In genomic region chr4:123427900-123428684, GRCm38 (mm10) we compare ENCODE assay signal across 15 mouse cellular contexts.
DNase-seq lines count a peak whose midpoint lies in the region; ATAC-seq and TF ChIP-seq lines count a peak whose summit lies in the region.
"Had no signal": no experiment of that assay in that cellular context is flagged by ENCODE, and none has a peak within 500 bp of the region (broad histone marks: within the 10 kb centered on the region; RNA-seq: fewer than 3 reads in every experiment).

No protein-coding gene starts in this region.

- 40% methylated on average over 5 of the region's 5 CpGs for WGBS in heart, embryonic 16.5 days
- 93% methylated on average over 5 of the region's 5 CpGs for WGBS in limb, embryonic 12.5 days
- WGBS in limb, embryonic 10.5 days = 92% methylated on average over 5 of the region's 5 CpGs

- no peak for ATAC-seq in heart, embryonic 16.5 days (replicated peaks; ENCODE audit: extremely low read depth, insufficient read depth, low FRiP score)
- no peak for ATAC-seq in limb, embryonic 12.5 days (ENCODE audit: insufficient number of reproducible peaks, insufficient read depth, low FRiP score, low TSS enrichment, low read depth)

- TF ChIP-seq POLR2A in embryonic fibroblast, embryonic 13.5 days (IDR thresholded peaks at IDR 0.05; ENCODE audit: low read depth, low read length) = no peak

- no peak overlapping the region for H3K9ac ChIP-seq in heart, embryonic 16.5 days (ENCODE audit: low read length)
- H3K9ac ChIP-seq in limb, embryonic 12.5 days (replicated peaks) = no peak overlapping the region
- H3K9ac ChIP-seq: hindbrain, embryonic 15.5 days had no signal

- intact Hi-C loops in heart, postnatal 14 days (cut with DNase I) = loop anchor here (2.0 kb wide), 1 partner anchor 15 kb away; no protein-coding TSS in a partner anchor

- no peak overlapping the region for H3K4me3 ChIP-seq in heart, embryonic 16.5 days (ENCODE audit: low read length)
- H3K4me3 ChIP-seq in limb, embryonic 12.5 days (replicated peaks) = no peak overlapping the region
- no peak overlapping the region for H3K4me3 ChIP-seq in limb, embryonic 10.5 days
- H3K4me3 ChIP-seq in embryonic fibroblast, embryonic 13.5 days (ENCODE audit: insufficient read depth, low read length) = no peak overlapping the region
- H3K4me3 ChIP-seq: hindbrain, embryonic 15.5 days had no signal

- peaks cover 51% of the 10 kb centered on the region for H3K4me1 ChIP-seq in heart, embryonic 16.5 days (ENCODE audit: control insufficient read depth, insufficient read depth, low read length)
- H3K4me1 ChIP-seq in limb, embryonic 12.5 days (replicated peaks) = no peaks in the 10 kb centered on the region
- 0 out of 2 replicates have a peak, but pooled peaks cover 3% of the 10 kb centered on the region for H3K4me1 ChIP-seq in limb, embryonic 10.5 days
- peaks cover 19% of the 10 kb centered on the region for H3K4me1 ChIP-seq in embryonic fibroblast, embryonic 13.5 days (ENCODE audit: control insufficient read depth, insufficient read depth, low read length)

- no peak for DNase-seq in heart, postnatal 14 days
- no peak for DNase-seq in limb, embryonic 10.5 days (ENCODE audit: low spot score)
- DNase-seq in NIH3T3 (ENCODE audit: low read depth) = peak; percentile 70
- DNase-seq in spleen, adult 12 weeks (ENCODE audit: low spot score) = no peak
- DNase-seq: adrenal gland, adult 8-10 months; cerebellum, adult 8-10 months; embryo, embryonic 11 days; gastrocnemius, postnatal 14 days; kidney, postnatal 25 days; thymus, postnatal 14 days had no signal

- H3K27me3 ChIP-seq in heart, embryonic 16.5 days (ENCODE audit: control insufficient read depth, insufficient read depth, low read length) = no peaks in the 10 kb centered on the region
- no peaks in the 10 kb centered on the region for H3K27me3 ChIP-seq in limb, embryonic 12.5 days
- H3K27me3 ChIP-seq in limb, embryonic 10.5 days (ENCODE audit: low read depth, poor library complexity, severe bottlenecking) = no peaks in the 10 kb centered on the region
- H3K27me3 ChIP-seq: hindbrain, embryonic 15.5 days had no signal

- H3K27ac ChIP-seq in heart, embryonic 16.5 days (ENCODE audit: low read length) = peak overlapping the region; percentile 91
- H3K27ac ChIP-seq in limb, embryonic 12.5 days = 0 out of 2 replicates have a peak overlapping the region, but pooled peaks have one; percentile 4
- H3K27ac ChIP-seq in limb, embryonic 10.5 days = no peak overlapping the region
- peak overlapping the region; percentile 81 for H3K27ac ChIP-seq in embryonic fibroblast, embryonic 13.5 days (ENCODE audit: insufficient read depth, low read length)

- H3K4me2 ChIP-seq in heart, embryonic 16.5 days (ENCODE audit: low read depth, low read length) = peak overlapping the region; percentile 34; the same call in 1 of the 2 replicates
- H3K4me2 ChIP-seq in limb, embryonic 12.5 days = no peak overlapping the region
- H3K4me2 ChIP-seq: hindbrain, embryonic 15.5 days; midbrain, embryonic 11.5 days had no signal

- H3K36me3 ChIP-seq in heart, embryonic 16.5 days (ENCODE audit: control insufficient read depth, insufficient read depth) = peaks cover 18% of the 10 kb centered on the region
- peaks cover 39% of the 10 kb centered on the region for H3K36me3 ChIP-seq in limb, embryonic 12.5 days
- peaks cover 54% of the 10 kb centered on the region for H3K36me3 ChIP-seq in limb, embryonic 10.5 days

- TF ChIP-seq CTCF in embryonic fibroblast, embryonic 13.5 days (IDR thresholded peaks at IDR 0.05; ENCODE audit: borderline replicate concordance, insufficient read depth, low read length) = no peak

- no peaks in the 10 kb centered on the region for H3K9me3 ChIP-seq in heart, embryonic 16.5 days (replicated peaks; ENCODE audit: control insufficient read depth, low read length)
- no peaks in the 10 kb centered on the region for H3K9me3 ChIP-seq in limb, embryonic 12.5 days
- no peaks in the 10 kb centered on the region for H3K9me3 ChIP-seq in limb, embryonic 10.5 days (replicated peaks)
- H3K9me3 ChIP-seq: hindbrain, embryonic 15.5 days had no signal
